Mouse (Mus musculus) olfactory bulb, adult 2 months (tissue): ENCODE results near the gene Ascl2. TPM values are rescaled to one million over a fixed set of nuclear protein-coding genes. Genes with fewer than 3 reads are reported as not detected.

ENCODE experiments used
- H3K27ac ChIP-seq: fragments of 200-500 bp; 2 replicates; pipeline ENCODE4 v1.5.1; 2012; ENCODE audit warnings: low read depth, low read length; ENCODE audit not compliant: insufficient read depth
- H3K4me1 ChIP-seq: fragments of 200-500 bp; 2 replicates; pipeline ENCODE4 v1.6.1; 2012; ENCODE audit warnings: low read length; ENCODE audit not compliant: control insufficient read depth, insufficient read depth
- H3K4me3 ChIP-seq: fragments of 200-500 bp; 2 replicates; pipeline ENCODE4 v1.5.1; 2012; ENCODE audit warnings: mild to moderate bottlenecking, low read depth, low read length, moderate library complexity; ENCODE audit not compliant: insufficient read depth
- CTCF ChIP-seq: fragments of 200-500 bp; IDR thresholded peaks from 2 replicates; pipeline ENCODE4 v1.5.1; 2012; ENCODE audit warnings: low read depth, mild to moderate bottlenecking, low read length, moderate library complexity; ENCODE audit not compliant: insufficient read depth
- POLR2A ChIP-seq: fragments of 200-500 bp; IDR thresholded peaks from 2 replicates; pipeline ENCODE4 v1.6.1; 2012; ENCODE audit warnings: mild to moderate bottlenecking, low read depth, low read length, moderate library complexity; ENCODE audit not compliant: insufficient read depth
- WGBS: fragments of 180-500 bp; shearing (Covaris S2); methylation state at CpG from one replicate; pipeline ENCODE4 v1.1.7; 2018; 5-methylcytosine and 5-hydroxymethylcytosine counted together
- polyA plus RNA-seq: library from polyadenylated mRNA; stranded (reverse); fragments of >200 nt; gene quantifications from 2 replicates; pipeline ENCODE4 v1.2.4, GENCODE M21; 2012; ENCODE audit warnings: low replicate concordance; ENCODE audit not compliant: missing spikeins, insufficient read depth, insufficient read length

Gene Ascl2
- polyA plus RNA-seq, 1 experiment: not detected

DNA sequence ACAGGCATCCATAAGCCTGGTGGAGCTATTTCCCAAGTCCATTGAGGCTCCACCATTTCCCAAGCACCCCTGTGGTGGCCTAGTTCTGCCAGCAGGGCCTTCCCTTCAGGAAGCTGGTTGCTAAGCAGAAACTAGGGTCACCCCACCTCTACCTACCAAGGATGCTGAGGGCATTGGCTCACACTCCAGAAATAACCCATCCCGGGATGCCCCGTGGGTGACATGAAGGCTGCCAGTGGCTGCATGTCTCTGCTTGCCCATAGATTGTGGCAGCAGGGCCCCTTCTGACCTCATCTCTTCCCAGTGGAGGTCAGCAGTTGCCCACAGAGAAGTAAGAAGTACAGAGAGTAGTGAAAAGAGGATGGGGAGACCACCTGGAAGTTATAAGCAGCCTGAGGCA is 39.5 kb downstream of the Ascl2 start:
- no peak overlapping the region for H3K4me3 ChIP-seq
- no peak overlapping the region for H3K27ac ChIP-seq
- WGBS: 95% methylated on average over 2 of the region's 2 CpGs
- TF ChIP-seq CTCF: no peak
- no peak for TF ChIP-seq POLR2A
- no peaks in the 10 kb centered on the region for H3K4me1 ChIP-seq

DNA sequence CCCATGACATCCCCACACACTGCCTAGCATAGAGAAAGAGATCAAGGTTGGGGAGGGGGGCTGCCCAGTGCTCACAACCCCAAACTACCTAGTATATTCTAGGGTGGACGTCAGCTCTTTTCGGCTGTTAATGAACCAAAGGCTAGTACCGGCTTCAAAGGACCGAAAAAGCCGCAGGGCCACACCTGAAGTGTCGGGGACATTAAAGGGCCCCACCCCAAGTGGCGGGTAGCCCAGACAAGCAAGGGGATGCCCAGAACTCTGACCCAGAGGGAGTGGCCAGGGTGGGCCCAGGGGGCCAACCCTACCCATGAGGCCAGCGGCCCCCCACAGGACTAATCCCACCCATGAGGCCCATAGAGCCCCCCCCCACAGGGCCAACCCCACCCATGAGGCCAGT is 41.8 kb downstream of the Ascl2 start:
- no peak overlapping the region for H3K27ac ChIP-seq
- no peak overlapping the region for H3K4me3 ChIP-seq
- no peak for TF ChIP-seq CTCF
- no peak for TF ChIP-seq POLR2A
- H3K4me1 ChIP-seq: no peaks in the 10 kb centered on the region
- 82% methylated on average over 8 of the region's 8 CpGs for WGBS

DNA sequence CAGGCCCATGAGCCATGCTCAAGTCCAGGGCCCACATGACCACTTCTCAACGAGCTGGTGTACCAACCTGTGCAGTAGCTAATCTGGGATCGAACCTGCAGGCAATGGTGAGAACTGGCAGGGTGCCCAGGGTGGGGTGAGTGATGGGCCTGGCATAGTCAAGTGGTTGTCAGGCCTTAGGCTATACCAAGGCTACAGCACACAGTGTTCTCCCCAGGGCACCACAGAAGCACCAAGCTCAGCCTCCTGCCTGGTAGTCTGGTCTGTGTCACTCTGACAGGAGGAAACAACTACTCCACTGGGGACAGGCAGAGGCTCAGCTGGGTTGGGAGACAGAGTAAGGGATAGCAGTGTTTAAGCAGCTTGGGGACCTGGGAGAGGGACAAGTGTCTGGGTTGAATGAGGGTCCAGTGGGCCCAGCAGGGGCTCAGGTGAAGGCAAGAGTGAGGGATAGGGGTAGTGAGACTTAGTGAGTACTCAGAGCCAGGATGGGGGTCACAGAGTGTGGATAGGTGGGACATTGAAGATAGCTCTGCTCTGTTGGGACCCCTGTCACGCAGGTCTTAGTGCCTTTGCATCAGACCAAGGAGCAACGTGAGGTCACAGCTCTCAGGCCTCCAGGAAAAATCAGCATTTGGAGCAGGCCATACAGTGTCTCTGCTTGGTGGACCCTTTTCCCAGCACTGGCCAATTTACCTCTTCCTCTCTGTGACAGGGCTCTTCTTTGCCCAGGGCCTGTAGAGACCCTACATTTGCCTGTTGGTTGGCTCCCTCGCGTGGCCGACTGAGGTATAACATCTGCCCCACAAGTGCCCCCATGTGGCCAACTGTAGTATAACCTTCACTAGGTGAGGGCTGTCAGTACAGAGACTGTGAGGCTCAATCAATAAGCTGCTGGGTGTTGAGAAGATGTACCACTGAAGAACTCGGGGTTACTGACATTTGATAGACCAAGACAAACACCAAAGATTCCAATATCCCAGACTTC is 50.1 kb downstream of the Ascl2 start:
- Histone ChIP-seq H3K4me3 (no peak overlapping the region), H3K27ac (no peak overlapping the region), H3K4me1 (peaks cover 8% of the 10 kb centered on the region)
- TF ChIP-seq CTCF (peak; percentile 100), POLR2A (no peak)
- WGBS: 35% methylated on average over 8 of the region's 8 CpGs

GRCm38 (mm10) chr7:142917659-142918058 is 51.4 kb downstream of the Ascl2 start:
- H3K4me1 ChIP-seq: peaks cover 8% of the 10 kb centered on the region
- TF ChIP-seq CTCF (no peak), POLR2A (no peak)
- H3K4me3 ChIP-seq: no peak overlapping the region
- 91% methylated on average over 5 of the region's 5 CpGs for WGBS
- H3K27ac ChIP-seq: no peak overlapping the region

Other genes starting within 250 kb of the Ascl2 start
- not detected in 2 replicates for gene Ins2, start 225.9 kb downstream of the Ascl2 start, polyA plus RNA-seq
- gene Th, start 38.1 kb downstream of the Ascl2 start, polyA plus RNA-seq: not detected in 2 replicates
- gene Tspan32, start 35.8 kb upstream of the Ascl2 start, polyA plus RNA-seq: not detected in 2 replicates
- gene Cd81, start 83.5 kb upstream of the Ascl2 start, polyA plus RNA-seq: not detected in 2 replicates
- gene Tssc4, start 100.0 kb upstream of the Ascl2 start, polyA plus RNA-seq: not detected in 2 replicates
- not detected in 2 replicates for gene Trpm5, start 125.4 kb upstream of the Ascl2 start, polyA plus RNA-seq
- not detected in 2 replicates for gene Kcnq1, start 137.1 kb upstream of the Ascl2 start, polyA plus RNA-seq